Mouse (Mus musculus) erythroblast, embryonic 14.5 days (primary cell): ENCODE data around the gene Aco1. TPM values are rescaled to one million over a fixed set of nuclear protein-coding genes. Genes with fewer than 3 reads are reported as not detected.

Experiments used
- H3K27me3 ChIP-seq: 2 replicates; pipeline ENCODE4 v1.6.1; 2012; ENCODE audit warnings: inconsistent platforms; ENCODE audit not compliant: control insufficient read depth
- H3K36me3 ChIP-seq: 2 replicates; pipeline ENCODE4 v1.6.1; 2012; ENCODE audit warnings: mild to moderate bottlenecking, inconsistent platforms; ENCODE audit not compliant: control insufficient read depth
- H3K4me1 ChIP-seq: 2 replicates; pipeline ENCODE4 v1.6.1; 2012; ENCODE audit warnings: inconsistent platforms; ENCODE audit not compliant: control insufficient read depth
- H3K4me3 ChIP-seq: replicated peaks from 2 replicates; pipeline ENCODE3; 2012; ENCODE audit warnings: moderate library complexity, mild to moderate bottlenecking, inconsistent platforms
- H3K9me3 ChIP-seq: 2 replicates; pipeline ENCODE4 v1.6.1; 2012; ENCODE audit warnings: low read length, inconsistent platforms, mixed read lengths; ENCODE audit not compliant: control insufficient read depth
- GATA1 ChIP-seq: IDR thresholded peaks from 2 replicates; pipeline ENCODE4 v1.6.1; 2012; ENCODE audit warnings: low read length, inconsistent platforms, mixed read lengths
- TAL1 ChIP-seq: IDR thresholded peaks from 3 replicates; pipeline ENCODE4 v1.6.1; 2012; ENCODE audit warnings: low read length, inconsistent platforms, mixed read lengths
- polyA plus RNA-seq: library from polyadenylated mRNA; stranded (reverse); fragments of >175 nt; gene quantifications from 2 replicates; pipeline ENCODE4 v1.2.3, GENCODE M21; 2012

Gene Aco1
- polyA plus RNA-seq, 1 experiment = 0.08 TPM

GRCm38 (mm10) chr4:40156153-40156552 lies 13.3 kb downstream of the Aco1 start:
- Histone ChIP-seq H3K27me3 (no peaks in the 10 kb centered on the region), H3K9me3 (peaks cover 7% of the 10 kb centered on the region), H3K4me3 (no peak overlapping the region), H3K36me3 (peaks cover 2% of the 10 kb centered on the region), H3K4me1 (peaks cover 13% of the 10 kb centered on the region)
- no peak for TF ChIP-seq TAL1

DNA sequence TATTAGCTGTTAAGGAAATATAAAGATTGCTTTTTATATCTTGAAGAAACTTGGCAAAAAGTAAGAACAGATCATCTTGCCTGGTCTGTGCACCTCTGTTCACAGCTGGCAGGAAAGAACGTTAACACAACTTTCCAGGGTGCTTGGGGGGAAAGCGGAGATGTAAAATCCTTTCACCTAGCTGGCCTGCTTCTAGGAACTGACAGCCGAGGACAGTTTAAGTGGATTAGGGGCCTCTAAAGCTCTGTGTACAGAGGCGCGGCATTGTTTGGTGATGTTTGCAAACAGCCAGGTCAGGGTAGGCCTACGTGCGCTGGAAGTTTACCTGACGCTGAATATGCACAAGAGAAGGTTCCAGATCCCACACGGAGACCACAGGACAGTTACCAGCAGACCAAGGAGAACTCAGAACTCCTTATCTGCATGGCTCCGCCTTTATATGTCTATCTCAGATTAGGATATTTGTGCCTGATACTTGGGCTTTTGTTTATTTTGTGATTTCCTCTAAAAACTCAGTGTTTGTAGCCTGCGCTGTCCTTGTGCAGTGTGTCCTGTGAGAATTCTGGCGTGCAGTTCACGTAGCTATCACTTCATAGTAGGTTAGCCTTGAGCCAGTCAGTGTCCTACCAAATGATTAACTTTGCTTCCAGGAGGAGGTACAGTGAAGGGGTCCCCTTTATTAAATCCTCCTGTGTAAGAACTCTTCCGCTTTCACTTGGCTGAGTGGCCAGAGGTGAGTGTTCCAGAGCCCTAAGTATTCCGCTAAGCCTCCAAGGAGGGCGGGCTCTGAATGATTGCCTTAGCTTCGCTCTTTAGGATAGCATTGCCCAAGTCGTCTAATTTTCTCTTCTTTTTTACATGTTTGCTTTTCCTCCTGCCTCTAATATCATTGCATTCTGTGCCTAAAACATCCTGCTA lies 14.0 kb downstream of the Aco1 start:
- TF ChIP-seq GATA1 (no peak), TAL1 (no peak)
- H3K27me3 ChIP-seq = no peaks in the 10 kb centered on the region
- H3K36me3 ChIP-seq = peaks cover 2% of the 10 kb centered on the region
- peaks cover 13% of the 10 kb centered on the region for H3K4me1 ChIP-seq
- no peak overlapping the region for H3K4me3 ChIP-seq
- peaks cover 7% of the 10 kb centered on the region for H3K9me3 ChIP-seq

DNA sequence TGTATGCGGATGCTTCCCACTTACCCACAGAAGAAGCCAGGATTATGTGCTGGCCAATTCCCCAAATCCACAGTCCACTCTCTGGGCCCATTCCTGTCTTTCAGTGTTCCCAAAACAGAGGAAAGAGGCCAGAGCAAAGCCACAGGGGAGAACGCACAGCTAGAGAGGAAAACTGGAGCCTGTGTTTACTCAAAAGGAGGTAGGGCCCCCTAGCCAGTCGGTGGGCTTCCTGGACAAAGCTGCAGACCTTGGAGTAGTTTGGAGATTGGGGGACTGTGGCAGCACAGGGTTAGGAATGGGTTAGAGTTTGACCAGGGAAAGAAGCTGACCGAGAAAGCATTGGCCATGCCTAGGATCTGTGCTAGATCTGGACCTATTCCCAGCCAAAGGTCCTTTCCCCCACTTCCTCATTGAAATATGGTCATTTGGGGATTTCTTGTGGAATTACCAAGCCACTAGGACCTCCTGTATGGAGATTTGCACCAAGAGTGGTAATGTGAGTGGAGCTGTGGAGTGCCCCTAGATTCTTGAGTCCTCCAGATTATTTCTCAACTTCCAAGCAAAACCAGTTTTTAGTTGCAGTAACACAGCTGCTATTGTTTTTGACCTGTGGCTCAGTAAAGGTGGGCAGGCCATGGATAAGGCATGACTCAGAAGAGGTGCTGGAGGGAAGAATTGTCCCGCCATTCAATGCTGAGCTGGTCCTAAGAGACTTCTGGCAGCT lies 14.8 kb downstream of the Aco1 start:
- H3K27me3 ChIP-seq = no peaks in the 10 kb centered on the region
- H3K9me3 ChIP-seq = peaks cover 7% of the 10 kb centered on the region
- peaks cover 2% of the 10 kb centered on the region for H3K36me3 ChIP-seq
- H3K4me1 ChIP-seq = peaks cover 10% of the 10 kb centered on the region
- TF ChIP-seq GATA1 = no peak
- TF ChIP-seq TAL1 = no peak
- no peak overlapping the region for H3K4me3 ChIP-seq

DNA sequence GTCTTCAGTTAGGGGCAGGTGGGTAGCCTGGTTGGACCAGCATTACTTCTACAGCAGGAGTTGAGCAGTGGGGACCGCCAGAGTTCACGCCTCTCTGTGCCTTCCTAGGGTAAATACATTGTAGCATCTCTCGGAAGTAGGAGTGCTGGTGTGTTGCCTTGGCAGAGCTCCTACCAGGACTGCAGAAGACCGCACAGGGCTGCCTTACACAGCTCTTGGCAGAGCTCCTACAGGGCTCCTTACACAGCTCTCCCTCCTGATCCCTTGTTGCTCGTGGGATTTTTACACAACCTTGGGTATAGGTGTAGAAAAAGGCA lies 15.3 kb downstream of the Aco1 start:
- Histone ChIP-seq H3K9me3 (peaks cover 7% of the 10 kb centered on the region), H3K27me3 (no peaks in the 10 kb centered on the region), H3K4me1 (peaks cover 8% of the 10 kb centered on the region), H3K4me3 (no peak overlapping the region), H3K36me3 (peaks cover 2% of the 10 kb centered on the region)
- TF ChIP-seq TAL1 = no peak
- no peak for TF ChIP-seq GATA1

DNA sequence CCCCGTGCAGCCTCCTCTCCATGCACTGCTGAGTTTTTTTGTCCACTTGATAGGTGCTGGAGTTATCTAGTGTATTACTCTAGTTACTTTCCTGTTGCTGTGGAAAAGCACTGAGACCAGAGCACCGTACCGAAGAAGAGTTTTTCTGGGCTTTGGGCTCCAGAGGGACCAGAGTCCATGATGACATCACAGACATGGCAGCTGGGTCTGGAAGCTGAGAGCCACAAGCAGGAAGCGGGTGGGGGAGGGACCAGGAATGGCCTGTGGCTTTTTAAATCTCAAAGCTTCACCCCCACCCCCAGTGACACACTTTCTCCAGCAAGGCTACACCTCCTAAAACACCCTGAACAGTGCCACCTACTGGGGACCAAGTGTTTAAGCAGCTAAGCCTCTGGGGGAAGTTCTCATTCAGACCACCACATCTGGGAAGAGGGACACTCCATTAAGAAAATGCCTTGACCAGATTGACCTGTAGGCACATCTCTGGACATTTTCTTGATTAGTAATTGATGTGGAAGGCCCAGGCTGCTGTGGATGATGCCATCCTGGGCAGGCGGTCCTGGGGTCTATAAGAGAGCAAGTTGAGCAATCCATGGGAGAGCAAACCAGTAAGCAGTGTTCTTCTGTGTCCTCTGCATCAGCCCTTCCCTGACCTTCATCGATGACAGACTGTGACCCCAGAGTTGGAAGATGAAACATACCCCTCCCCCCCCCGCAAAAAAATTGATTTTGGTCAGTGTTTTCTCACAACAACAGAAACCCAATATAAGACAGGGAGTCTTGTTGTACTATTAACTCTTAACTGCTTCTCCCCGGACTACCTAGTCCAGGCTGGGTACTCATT lies 17.9 kb downstream of the Aco1 start:
- Histone ChIP-seq H3K4me3 (no peak overlapping the region), H3K36me3 (peaks cover 7% of the 10 kb centered on the region), H3K4me1 (peaks cover 4% of the 10 kb centered on the region; the same call in 1 of the 2 replicates), H3K27me3 (no peaks in the 10 kb centered on the region), H3K9me3 (peaks cover 7% of the 10 kb centered on the region)
- TF ChIP-seq TAL1 (no peak), GATA1 (no peak)

- no peak for TF ChIP-seq GATA1
- TF ChIP-seq TAL1 = no peak
- H3K4me1 ChIP-seq = no peaks in the 10 kb centered on the region
- H3K9me3 ChIP-seq = peaks cover 7% of the 10 kb centered on the region
- H3K27me3 ChIP-seq = no peaks in the 10 kb centered on the region
- peaks cover 18% of the 10 kb centered on the region for H3K36me3 ChIP-seq
- H3K4me3 ChIP-seq = no peak overlapping the region
Observed at GRCm38 (mm10) chr4:40163646-40164045, 20.8 kb downstream of the Aco1 start.

DNA sequence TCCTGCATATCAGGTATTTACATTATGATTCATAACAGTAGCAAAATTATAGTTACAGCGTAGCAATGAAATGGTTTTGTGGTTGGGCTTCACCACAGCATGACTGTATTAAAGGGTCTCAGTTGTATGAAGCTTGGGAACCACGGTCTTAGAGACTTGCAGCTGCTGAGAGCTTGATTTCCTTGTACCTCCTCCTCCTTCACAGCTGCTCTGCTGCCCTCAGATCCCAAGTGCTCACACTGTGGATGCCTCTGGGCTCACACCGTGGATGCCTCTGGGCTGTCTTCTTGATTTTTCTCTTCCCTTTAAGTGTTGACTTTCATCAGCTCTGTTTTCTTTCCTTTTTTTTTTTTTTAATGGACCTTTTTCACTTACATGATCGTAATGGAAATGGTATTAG lies 28.6 kb downstream of the Aco1 start:
- H3K4me3 ChIP-seq = no peak overlapping the region
- TF ChIP-seq TAL1 (no peak), GATA1 (no peak)
- H3K27me3 ChIP-seq = no peaks in the 10 kb centered on the region
- H3K4me1 ChIP-seq = no peaks in the 10 kb centered on the region
- peaks cover 24% of the 10 kb centered on the region for H3K36me3 ChIP-seq
- no peaks in the 10 kb centered on the region for H3K9me3 ChIP-seq

DNA sequence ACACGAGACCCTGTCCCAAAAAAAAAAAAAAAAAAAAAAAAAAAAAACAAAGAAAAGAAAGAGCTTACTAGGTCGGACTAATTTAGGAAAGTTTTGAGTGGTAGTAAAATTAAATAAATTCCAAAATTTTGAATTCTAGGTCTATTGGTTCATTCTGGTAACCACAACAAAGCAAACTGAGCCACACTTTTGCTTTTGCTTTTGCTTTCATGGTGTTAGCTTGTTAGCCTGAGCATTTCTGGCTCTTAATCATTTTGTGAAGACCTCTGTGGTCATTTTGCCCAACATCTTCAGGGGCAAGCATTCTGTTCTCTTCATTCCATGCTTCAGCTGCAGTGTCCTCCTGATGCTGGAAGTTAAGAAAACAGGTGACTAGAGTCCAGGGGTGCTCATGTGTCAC lies 29.5 kb downstream of the Aco1 start:
- no peaks in the 10 kb centered on the region for H3K9me3 ChIP-seq
- TF ChIP-seq TAL1 (no peak), GATA1 (no peak)
- no peaks in the 10 kb centered on the region for H3K4me1 ChIP-seq
- no peaks in the 10 kb centered on the region for H3K27me3 ChIP-seq
- peaks cover 21% of the 10 kb centered on the region for H3K36me3 ChIP-seq
- no peak overlapping the region for H3K4me3 ChIP-seq

- Histone ChIP-seq H3K4me1 (peaks cover 2% of the 10 kb centered on the region), H3K27me3 (no peaks in the 10 kb centered on the region), H3K36me3 (peaks cover 18% of the 10 kb centered on the region), H3K4me3 (no peak overlapping the region), H3K9me3 (no peaks in the 10 kb centered on the region)
- TF ChIP-seq TAL1 (no peak), GATA1 (no peak)
Observed at GRCm38 (mm10) chr4:40174321-40174720, 31.4 kb downstream of the Aco1 start.
